Mouse (Mus musculus): Measurements from ENCODE around the gene Olfr960. TPM values are rescaled to one million over a fixed set of nuclear protein-coding genes. Genes with fewer than 3 reads are reported as not detected.

Gene Olfr960
- polyA plus RNA-seq, 1 experiment from 2014 or later, result not detected

DNA sequence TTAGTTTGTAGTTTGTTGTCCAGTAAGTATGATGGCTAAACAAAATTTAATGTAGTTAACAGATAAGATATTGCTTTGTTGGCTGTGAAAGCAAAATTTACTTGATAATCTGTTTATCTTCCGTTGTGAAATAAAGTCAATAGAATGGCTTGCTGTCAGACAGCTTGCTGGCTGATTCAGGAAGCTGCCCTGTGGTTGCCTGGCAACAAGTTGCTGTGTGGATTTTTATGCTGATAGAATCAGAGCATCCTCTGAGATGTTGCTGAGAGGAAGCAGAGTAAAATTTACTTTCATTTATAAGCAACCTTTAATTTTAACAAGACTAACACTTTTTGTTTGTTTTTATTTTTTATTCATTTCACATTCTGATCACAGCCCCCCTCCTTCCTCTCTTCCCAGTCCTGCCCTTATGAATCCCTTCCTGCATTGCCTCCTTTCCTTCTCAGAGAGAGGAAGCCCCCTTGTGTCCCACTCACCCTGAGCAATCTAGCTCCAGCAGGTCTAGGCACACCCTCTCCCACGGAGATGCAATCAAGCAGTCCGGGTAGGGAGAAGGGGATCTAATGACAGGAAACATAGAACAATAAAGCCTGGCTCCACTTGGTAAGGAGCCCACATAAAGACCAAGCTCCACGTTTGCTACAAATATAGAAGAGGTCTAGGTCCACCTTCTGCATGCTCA is 12.9 kb downstream of the Olfr960 start:
- Histone ChIP-seq H3K9me3 (no peaks in the 10 kb centered on the region), H3K36me3 (no peaks in the 10 kb centered on the region), H3K27ac (peak overlapping the region; percentile 72), H3K4me3 (replicated peaks) (no peak overlapping the region), H3K4me2 (replicated peaks) (no peak overlapping the region), H3K27me3 (no peaks in the 10 kb centered on the region), H3K4me1 (replicated peaks) (no peaks in the 10 kb centered on the region), H3K9ac (replicated peaks) (no peak overlapping the region)
- 24% methylated on average over 4 of the region's 4 CpGs for WGBS
- peak; percentile 75 for ATAC-seq

DNA sequence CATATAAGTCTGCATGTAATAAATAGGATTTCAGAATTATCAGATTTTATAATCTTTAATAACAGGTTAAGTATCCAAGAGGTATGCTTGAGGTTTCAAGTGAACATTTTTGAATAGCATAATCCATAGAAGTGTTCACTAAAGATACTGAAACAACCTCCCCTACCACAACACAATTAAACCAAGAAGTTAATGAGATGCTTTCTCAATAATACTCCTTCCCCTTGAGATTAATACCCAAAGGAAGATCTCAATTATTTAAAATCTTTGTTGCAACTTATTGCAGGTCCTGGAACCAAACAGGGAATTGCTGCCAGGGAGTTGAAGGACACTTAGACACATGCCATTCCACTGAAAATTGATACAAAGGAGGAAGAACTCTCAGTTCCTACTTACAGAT is 23.6 kb downstream of the Olfr960 start, which contains the start of gene Olfr961:
Gene Olfr961, plus strand, starts transcription at position 301 of the 400 bp plus-strand sequence.
- H3K27ac ChIP-seq, result no peak within 1 kb of the TSS
- no peak within 1 kb of the TSS for H3K4me2 ChIP-seq (replicated peaks)
- no peaks in the 10 kb centered on the region for H3K27me3 ChIP-seq
- no peaks in the 10 kb centered on the region for H3K36me3 ChIP-seq
- no peaks in the 10 kb centered on the region for H3K9me3 ChIP-seq
- no peak within 1 kb of the TSS for H3K9ac ChIP-seq (replicated peaks)
- ATAC-seq, result no peak
- H3K4me1 ChIP-seq (replicated peaks), result no peaks in the 10 kb centered on the region
- H3K4me3 ChIP-seq (replicated peaks), result no peak within 1 kb of the TSS

DNA sequence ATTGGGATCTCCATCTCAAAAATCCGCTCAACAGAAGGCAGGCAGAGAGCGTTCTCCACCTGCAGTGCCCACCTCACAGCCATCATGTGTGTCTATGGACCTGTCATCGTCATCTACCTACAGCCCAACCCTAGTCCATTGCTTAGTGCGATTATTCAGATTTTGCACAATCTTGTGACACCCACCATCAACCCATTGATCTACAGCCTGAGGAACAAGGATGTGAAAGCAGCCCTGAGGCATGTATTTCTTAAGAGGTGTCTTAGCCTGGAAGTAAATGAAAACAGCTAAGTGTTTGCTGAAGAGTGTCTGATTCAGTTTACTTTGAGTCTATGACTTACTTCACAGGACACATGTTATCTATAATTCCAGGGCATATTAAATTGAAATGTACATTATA is 26.2 kb downstream of the Olfr960 start:
- Histone ChIP-seq H3K9ac (replicated peaks) (no peak overlapping the region), H3K27ac (no peak overlapping the region), H3K4me3 (replicated peaks) (no peak overlapping the region), H3K36me3 (no peaks in the 10 kb centered on the region), H3K4me2 (replicated peaks) (no peak overlapping the region), H3K4me1 (replicated peaks) (no peaks in the 10 kb centered on the region), H3K27me3 (no peaks in the 10 kb centered on the region), H3K9me3 (no peaks in the 10 kb centered on the region)
- WGBS, result 90% methylated on average over 4 of the region's 4 CpGs
- no peak for ATAC-seq

DNA sequence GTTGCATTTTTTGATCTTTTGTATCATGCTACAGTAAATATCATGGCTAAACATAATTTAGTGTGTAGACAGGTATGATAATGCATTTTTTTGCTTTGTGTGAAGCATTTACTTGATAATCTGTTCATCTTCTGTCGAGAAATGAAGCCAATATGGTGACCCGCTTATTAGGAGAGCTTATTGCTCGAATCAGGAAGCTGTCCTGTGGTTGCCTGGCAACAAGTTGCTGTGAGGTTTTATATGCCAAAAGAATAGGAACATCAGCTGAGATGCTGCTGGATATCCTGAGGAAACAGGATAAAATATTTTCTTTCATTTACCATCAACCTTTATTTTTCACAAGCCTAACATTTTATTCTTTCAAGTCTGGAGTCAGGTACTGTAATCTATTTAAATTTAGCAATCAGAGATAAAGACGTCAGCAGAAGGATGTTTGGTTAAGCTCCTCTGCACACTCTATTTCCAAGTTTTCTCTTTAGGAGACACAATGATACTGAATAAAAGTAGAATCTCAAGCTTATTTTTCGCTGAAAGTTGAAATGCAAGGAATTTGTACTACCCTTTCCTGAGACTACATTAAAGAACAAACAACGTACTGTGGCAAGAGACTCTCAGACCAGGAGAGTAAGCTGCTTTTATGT is 33.7 kb downstream of the Olfr960 start:
- Histone ChIP-seq H3K27me3 (no peaks in the 10 kb centered on the region), H3K4me1 (replicated peaks) (no peaks in the 10 kb centered on the region), H3K9me3 (no peaks in the 10 kb centered on the region), H3K4me3 (replicated peaks) (no peak overlapping the region), H3K4me2 (replicated peaks) (no peak overlapping the region), H3K9ac (replicated peaks) (no peak overlapping the region), H3K36me3 (no peaks in the 10 kb centered on the region), H3K27ac (no peak overlapping the region)
- no peak for ATAC-seq
- WGBS, result 63% methylated on average over 6 of the region's 6 CpGs

DNA sequence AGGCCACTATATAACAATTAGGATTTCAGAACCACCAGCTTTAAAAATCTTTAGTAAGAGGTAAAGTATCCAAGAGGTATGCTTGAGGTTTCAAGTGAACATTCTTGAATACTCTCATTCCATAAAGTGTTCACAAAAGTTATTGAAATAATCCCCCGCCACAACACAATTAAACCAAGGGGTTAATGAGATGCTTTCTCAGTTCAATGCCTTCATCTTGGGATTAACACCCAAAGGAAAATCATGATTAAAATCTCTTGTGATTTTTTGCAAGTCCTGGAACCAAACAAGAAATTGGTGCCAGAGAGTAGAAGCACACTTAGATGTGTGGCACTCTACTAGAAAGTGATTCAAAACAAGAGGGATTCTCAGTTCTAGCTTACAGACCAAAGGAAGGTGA is 45.7 kb downstream of the Olfr960 start, which contains the start of gene Olfr963:
Gene Olfr963, plus strand, starts transcription at position 301 of the 400 bp plus-strand sequence.
- ATAC-seq, result no peak

DNA sequence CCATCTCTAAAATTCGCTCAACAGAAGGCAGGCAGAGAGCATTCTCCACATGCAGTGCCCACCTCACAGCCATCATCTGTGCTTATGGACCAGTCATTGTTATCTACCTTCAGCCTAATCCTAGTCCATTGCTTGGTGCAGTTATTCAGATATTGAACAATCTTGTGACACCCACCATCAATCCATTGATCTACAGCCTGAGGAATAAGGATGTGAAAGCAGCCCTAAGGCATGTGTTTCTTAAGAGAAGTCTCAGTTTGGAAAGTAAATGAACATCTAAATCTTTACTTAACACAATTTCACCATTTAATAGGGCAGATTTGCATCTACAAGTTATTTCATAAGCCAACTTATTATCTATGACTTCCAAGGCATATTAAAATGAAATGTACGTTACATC is 48.5 kb downstream of the Olfr960 start:
- no peak for ATAC-seq
- Histone ChIP-seq H3K36me3 (no peaks in the 10 kb centered on the region), H3K27ac (no peak overlapping the region), H3K27me3 (no peaks in the 10 kb centered on the region), H3K4me3 (replicated peaks) (no peak overlapping the region), H3K4me1 (replicated peaks) (no peaks in the 10 kb centered on the region), H3K9me3 (no peaks in the 10 kb centered on the region), H3K9ac (replicated peaks) (no peak overlapping the region), H3K4me2 (replicated peaks) (no peak overlapping the region)
- 85% methylated on average over 2 of the region's 2 CpGs for WGBS

More for the DNA sequence above, 45.7 kb downstream of the Olfr960 start, which contains the start of gene Olfr963:
- H3K4me1 ChIP-seq (replicated peaks), result no peaks in the 10 kb centered on the region
- 86% methylated on average over 1 of the region's 1 CpGs for WGBS
- H3K27me3 ChIP-seq, result no peaks in the 10 kb centered on the region
- H3K9ac ChIP-seq (replicated peaks), result no peak within 1 kb of the TSS
- H3K9me3 ChIP-seq, result no peaks in the 10 kb centered on the region
- no peak within 1 kb of the TSS for H3K4me2 ChIP-seq (replicated peaks)
- H3K36me3 ChIP-seq, result no peaks in the 10 kb centered on the region
- H3K4me3 ChIP-seq (replicated peaks), result no peak within 1 kb of the TSS
- H3K27ac ChIP-seq, result no peak within 1 kb of the TSS

Other genes starting within 250 kb of the Olfr960 start
- gene Olfr951, start 234.0 kb upstream of the Olfr960 start, polyA plus RNA-seq (2015; fragmentation: Nextera tagmentation; extraction: Ambion mirVana), result not detected in 2 replicates
- not detected in 2 replicates for gene Olfr952, start 194.2 kb upstream of the Olfr960 start, polyA plus RNA-seq (2015; fragmentation: Nextera tagmentation; extraction: Ambion mirVana)
- not detected in 2 replicates for gene Olfr954, start 164.7 kb upstream of the Olfr960 start, polyA plus RNA-seq (2015; fragmentation: Nextera tagmentation; extraction: Ambion mirVana)
- not detected in 2 replicates for gene Olfr955, start 149.4 kb upstream of the Olfr960 start, polyA plus RNA-seq (2015; fragmentation: Nextera tagmentation; extraction: Ambion mirVana)
- not detected in 2 replicates for gene Olfr44, start 127.4 kb upstream of the Olfr960 start, polyA plus RNA-seq (2015; fragmentation: Nextera tagmentation; extraction: Ambion mirVana)
- gene Olfr957, start 105.6 kb upstream of the Olfr960 start, polyA plus RNA-seq (2015; fragmentation: Nextera tagmentation; extraction: Ambion mirVana), result not detected in 2 replicates
- gene Olfr958, start 67.3 kb upstream of the Olfr960 start, polyA plus RNA-seq (2015; fragmentation: Nextera tagmentation; extraction: Ambion mirVana), result not detected in 2 replicates
- not detected in 2 replicates for gene Olfr959, start 45.8 kb upstream of the Olfr960 start, polyA plus RNA-seq (2015; fragmentation: Nextera tagmentation; extraction: Ambion mirVana)
- gene AW551984, start 17.0 kb upstream of the Olfr960 start, polyA plus RNA-seq (2015; fragmentation: Nextera tagmentation; extraction: Ambion mirVana), result 59.7 and 66.7 TPM in 2 replicates
- not detected in 2 replicates for gene Olfr148, start 10.7 kb upstream of the Olfr960 start, polyA plus RNA-seq (2015; fragmentation: Nextera tagmentation; extraction: Ambion mirVana)
- not detected in 2 replicates for gene Olfr961, start 23.7 kb downstream of the Olfr960 start, polyA plus RNA-seq (2015; fragmentation: Nextera tagmentation; extraction: Ambion mirVana)
- gene Olfr963, start 45.8 kb downstream of the Olfr960 start, polyA plus RNA-seq (2015; fragmentation: Nextera tagmentation; extraction: Ambion mirVana), result not detected in 2 replicates
- not detected in 2 replicates for gene Olfr149, start 85.7 kb downstream of the Olfr960 start, polyA plus RNA-seq (2015; fragmentation: Nextera tagmentation; extraction: Ambion mirVana)
- not detected in 2 replicates for gene Olfr965, start 90.0 kb downstream of the Olfr960 start, polyA plus RNA-seq (2015; fragmentation: Nextera tagmentation; extraction: Ambion mirVana)
- not detected in 2 replicates for gene Olfr150, start 109.6 kb downstream of the Olfr960 start, polyA plus RNA-seq (2015; fragmentation: Nextera tagmentation; extraction: Ambion mirVana)
- gene Olfr967, start 124.9 kb downstream of the Olfr960 start, polyA plus RNA-seq (2015; fragmentation: Nextera tagmentation; extraction: Ambion mirVana), result not detected in 2 replicates
- gene Olfr968, start 161.9 kb downstream of the Olfr960 start, polyA plus RNA-seq (2015; fragmentation: Nextera tagmentation; extraction: Ambion mirVana), result not detected in 2 replicates
- not detected in 2 replicates for gene Olfr969, start 169.6 kb downstream of the Olfr960 start, polyA plus RNA-seq (2015; fragmentation: Nextera tagmentation; extraction: Ambion mirVana)
- gene Olfr970, start 187.5 kb downstream of the Olfr960 start, polyA plus RNA-seq (2015; fragmentation: Nextera tagmentation; extraction: Ambion mirVana), result not detected in 2 replicates
- gene Olfr971, start 215.5 kb downstream of the Olfr960 start, polyA plus RNA-seq (2015; fragmentation: Nextera tagmentation; extraction: Ambion mirVana), result not detected in 2 replicates
- not detected in 2 replicates for gene Olfr972, start 245.0 kb downstream of the Olfr960 start, polyA plus RNA-seq (2015; fragmentation: Nextera tagmentation; extraction: Ambion mirVana)

Measured in midbrain, embryonic 13.5 days (tissue).